Mouse (Mus musculus) monocyte, adult 2 months (primary cell): ENCODE data around the gene Klc3.

Experiments used
- DNase-seq, 2 experiments: peaks; one replicate each; pipeline ENCODE4 v3.0.0; 2022; ENCODE audit warnings: low spot score in 2 of 2, low read depth in 1 of 2

The Klc3 gene

DNA sequence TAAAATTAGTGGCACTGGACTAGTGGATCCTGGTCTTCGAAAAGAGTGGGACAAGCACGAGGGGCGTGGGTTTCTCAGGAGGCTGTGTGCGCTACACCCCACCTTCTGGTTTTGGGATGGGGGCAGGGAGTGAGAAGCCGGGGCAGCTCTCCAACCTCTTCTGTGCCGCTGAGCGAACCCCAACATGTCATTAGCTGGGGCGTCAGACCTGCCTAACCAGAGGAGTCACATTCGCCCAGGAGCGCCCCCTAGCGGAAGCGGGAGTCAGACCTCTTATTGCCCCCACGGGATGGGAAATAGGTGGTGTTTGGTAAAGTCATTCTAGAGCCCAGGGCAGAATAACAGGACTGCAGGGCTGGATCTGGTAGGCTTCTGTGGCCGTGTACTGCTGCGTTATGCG, 42.2 kb downstream of the Klc3 start:
- DNase-seq, result peak in 1 of 2 experiments; percentile 74

- peak; percentile 57 to 73 for DNase-seq
Measured at GRCm38 (mm10) chr7:19360944-19361343, 43.0 kb downstream of the Klc3 start.

DNA sequence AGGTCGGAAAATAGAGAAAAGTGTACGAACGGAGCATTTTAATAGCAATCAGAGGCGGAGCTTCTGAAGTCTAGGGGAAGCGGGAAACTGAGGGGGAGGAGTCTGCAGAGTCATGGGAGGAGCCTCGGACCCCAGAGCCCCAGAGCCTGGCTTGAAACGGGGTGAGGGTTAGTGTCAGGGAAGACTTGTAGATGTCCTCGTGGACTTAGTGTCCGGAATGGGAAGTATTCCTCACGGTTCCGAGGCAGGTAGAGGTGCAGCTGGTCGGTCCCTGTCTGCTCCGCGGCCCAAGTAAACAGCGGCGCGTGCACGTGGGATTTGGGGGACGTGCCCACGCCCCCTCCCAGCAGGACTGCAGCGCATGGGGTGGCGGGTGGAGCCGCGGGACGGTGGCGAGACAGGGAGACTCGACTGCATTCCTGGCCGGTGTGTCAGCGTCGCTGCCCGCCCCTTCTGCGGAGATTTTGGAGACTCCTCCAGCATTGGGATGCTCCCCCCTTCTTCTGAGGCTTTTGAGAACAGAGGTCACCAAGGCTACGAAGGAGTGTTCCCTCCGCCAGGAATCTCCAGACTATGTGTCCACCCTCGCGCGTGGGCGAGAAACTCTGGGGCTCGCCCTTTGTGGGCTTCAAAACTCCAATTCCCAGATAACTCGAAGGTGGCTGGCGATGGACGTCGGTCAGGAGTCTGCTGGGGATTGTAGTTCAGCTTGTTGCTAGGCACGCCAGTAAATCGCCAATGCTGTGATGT, 43.8 kb downstream of the Klc3 start:
- no peak for DNase-seq

DNA sequence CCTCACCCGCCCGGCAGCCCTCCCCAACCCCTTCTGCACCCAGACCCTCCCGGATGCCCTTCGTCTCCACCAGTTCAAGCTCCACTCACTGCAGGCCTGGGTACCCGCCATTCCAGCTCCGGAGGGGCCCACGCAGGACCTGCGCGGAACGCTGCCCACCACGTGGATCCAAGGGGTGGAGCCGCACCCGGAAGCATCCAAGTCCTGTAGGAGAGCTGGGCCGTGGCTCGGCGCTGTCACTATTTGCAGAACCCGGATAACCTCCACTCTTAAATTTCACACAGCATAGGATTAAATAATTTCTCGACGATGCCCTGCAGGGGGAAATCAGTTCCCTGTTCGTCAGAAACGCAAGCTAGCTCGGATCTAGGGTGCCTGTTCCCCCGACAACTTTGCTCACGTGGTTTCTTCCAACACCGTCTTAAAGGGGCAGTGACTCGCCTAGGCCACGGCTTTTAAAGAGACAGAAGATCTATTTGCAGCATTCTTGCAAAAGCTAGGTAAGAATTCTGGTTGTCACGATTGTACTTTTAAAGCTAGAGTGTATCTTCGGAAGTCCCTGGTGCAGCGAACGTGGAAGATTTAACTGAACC, 44.5 kb downstream of the Klc3 start, which contains the start of the genes Cd3eap and Ppp1r13l:
TSS of gene Cd3eap (minus strand) at position 185 of the 593 bp plus-strand sequence.
TSS of gene Ppp1r13l (plus strand) at position 451 of the 593 bp plus-strand sequence.
- peak in 1 of 2 experiments; percentile 83 for DNase-seq

DNA sequence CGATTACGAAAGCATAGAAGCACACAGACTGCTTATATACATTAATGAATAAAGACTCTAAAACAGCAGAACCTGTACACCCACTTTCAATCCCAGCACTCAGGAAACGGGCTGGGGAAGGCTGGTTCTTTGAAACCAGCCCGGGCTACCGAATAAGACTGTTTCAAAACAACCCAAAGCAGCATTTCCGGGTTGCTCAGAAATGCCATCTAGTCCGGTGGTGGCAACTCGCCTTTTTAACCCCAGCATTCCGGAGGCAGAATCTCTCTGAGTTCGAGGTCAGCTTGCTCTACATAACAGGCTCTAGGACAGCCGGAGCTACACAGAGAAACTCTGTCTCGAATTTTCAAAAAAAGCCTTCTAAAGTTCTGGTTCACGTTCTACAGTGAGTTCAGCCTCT, 45.3 kb downstream of the Klc3 start:
- no peak for DNase-seq

GRCm38 (mm10) chr7:19357381-19358375, 46.2 kb downstream of the Klc3 start:
- DNase-seq, result no peak

DNA sequence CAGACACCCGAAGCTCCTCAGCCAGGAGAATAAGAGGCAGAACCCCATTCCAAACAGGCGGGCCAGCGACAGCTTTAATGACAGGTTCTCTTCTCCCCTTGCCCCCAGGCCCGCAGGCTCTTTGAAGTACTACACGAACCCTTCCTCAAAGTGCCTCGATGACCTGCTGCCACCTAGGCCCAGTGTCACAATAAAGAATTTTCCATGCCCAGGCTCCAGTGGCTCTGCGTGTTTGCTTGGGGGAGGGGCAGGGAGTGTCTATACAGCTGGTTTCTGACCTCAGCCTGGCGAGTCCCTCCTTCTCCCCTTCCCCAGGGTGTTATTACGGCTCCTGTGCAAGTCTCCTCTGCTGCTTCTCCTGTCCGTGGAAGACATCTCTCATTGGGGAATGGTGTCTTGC, 47.6 kb downstream of the Klc3 start:
- DNase-seq, result no peak

DNA sequence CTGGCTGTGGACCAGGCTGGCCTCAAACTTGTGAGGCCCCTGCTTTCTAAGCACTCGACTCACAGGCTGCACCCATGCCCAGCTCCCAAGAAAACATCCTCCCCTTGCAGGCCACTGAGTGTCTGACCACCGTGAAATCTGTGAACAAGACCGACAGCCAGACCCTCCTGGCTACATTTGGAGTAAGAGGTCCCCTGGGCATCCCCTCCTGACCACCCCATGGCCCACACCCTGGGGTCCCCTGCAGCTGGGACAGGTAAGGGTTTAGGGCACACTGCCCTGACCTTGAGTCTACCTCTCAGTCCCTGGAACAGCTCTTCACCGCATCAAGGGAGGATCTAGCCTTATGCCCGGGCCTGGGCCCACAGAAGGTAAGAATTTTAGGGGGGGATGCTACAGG, 48.9 kb downstream of the Klc3 start:
- DNase-seq, result no peak

- DNase-seq, result no peak
Measured at GRCm38 (mm10) chr7:19350221-19350620, 53.7 kb downstream of the Klc3 start.

DNA sequence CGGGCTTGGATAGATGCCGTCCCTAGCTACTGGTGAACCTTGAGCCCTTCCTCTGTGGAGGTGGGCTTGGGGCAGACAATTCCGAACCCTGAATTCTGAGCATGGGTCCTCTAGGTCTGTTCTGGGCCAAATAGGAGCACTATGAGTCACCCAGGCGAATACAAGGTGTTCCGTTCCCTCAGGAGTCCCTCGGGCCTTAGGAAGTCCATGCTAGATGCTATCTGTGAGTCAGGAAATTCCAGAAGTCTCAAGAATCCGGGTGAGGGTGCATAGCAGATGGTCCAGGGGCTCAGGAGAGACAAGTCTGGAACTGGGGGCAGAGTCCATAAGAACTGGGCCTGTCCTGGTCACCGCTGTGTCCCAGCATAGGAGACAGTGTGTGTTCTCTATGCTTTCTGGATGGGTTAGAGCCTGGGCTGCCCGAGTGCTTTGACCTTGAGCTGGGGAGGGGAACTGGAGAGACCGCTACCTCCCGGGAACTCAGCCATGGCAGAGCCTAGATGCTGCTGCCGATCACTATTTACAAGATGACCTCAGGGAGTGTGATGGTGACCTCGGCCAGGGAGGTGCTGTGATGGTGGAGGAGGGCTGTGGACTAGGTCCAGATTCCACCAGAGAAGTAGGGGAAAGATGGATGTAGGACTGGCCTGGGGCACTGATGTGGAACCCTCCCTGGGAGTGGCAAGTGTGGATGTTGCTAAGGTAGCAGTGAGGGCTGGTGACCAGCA, 54.6 kb downstream of the Klc3 start:
- DNase-seq, result no peak

DNA sequence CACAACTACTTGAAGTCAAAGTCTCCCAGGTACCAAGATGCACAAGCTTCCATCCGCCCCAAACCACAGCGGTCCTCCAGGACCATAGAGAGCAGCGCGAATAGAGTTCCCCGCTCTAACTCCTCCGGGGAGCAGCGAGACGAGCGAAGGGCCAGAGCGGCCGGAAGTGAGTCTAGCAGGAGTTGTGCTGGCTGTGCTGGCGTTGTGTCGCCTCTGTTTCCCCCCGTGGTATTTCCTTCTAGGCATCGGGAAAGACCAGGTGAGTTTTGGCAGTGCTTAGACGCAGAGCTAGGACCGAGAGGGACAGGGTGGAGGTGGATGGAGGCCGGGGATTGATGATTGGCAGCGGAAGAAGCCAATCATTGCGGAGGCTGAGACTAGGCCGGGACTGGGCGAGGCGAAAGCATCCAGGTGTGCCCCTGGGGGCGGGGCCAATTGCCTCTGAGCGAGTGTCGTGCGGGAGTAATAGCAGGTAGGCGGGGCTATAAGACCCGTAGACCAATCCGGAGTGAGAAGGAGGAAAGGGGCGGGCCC, 58.9 kb downstream of the Klc3 start:
- peak; percentile 55 to 75 for DNase-seq
